Mouse (Mus musculus) R1 (cell line): ENCODE data around the gene Mrgprd.

Source experiments
- DNase-seq: peaks from one replicate; pipeline ENCODE4 v3.0.0-alpha.2; 2018; ENCODE audit warnings: low read depth, low spot score

Mrgprd gene

GRCm38 (mm10) chr7:145314785-145315411, at the start of gene Mrgprd:
Gene Mrgprd (plus strand): TSS chr7:145314835.
- DNase-seq = no peak

GRCm38 (mm10) chr7:145266011-145266410, 48.6 kb upstream of the Mrgprd start:
- DNase-seq = no peak

GRCm38 (mm10) chr7:145268890-145269289, 45.7 kb upstream of the Mrgprd start:
- DNase-seq = no peak

DNA sequence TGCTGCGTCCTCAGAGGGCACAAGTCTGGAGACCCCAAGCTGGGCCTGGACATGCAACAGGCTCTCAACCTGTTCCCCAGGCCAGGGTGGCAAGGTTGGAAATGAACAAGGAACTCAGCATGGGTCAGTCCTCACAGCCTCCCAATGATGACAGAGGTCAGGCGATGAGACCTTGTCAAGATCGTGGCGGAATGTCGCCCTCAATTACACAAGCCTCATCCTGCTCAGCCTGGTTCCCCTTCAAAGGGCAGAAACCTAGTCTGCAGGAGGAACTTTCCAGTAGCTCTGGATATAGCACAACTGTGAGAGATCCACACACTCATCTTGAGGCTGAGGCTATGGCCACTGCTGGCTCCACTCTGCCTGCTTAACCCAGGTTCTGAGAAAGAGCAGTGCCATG, 43.7 kb upstream of the Mrgprd start:
- DNase-seq = no peak

GRCm38 (mm10) chr7:145275488-145275887, 39.1 kb upstream of the Mrgprd start:
- DNase-seq = no peak

DNA sequence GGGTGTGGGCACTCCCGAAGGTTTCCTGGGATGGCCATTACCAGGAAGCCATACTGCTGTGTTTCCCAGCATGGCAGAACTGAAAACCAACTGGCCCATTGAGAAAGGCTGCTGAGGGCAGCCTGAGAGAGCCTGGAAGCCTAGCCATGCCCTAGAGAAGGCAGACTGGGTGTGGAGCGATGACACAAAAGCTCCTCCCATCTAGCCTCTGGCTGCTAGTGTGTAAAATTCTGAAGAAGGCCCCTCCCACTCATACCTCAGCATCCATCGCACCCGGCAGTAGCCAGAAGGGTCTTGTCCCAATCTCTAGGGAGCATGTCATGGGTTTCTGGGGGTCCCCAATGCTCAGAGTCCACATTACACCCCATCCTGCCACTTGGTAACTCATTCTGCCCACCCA, 33.2 kb upstream of the Mrgprd start:
- peak; percentile 56 for DNase-seq

- DNase-seq = no peak
Observed at GRCm38 (mm10) chr7:145283041-145283440, 31.6 kb upstream of the Mrgprd start.

- DNase-seq = peak; percentile 98
Observed at GRCm38 (mm10) chr7:145283487-145284187, 31.0 kb upstream of the Mrgprd start, which contains the start of gene Tpcn2. Gene Tpcn2 (minus strand): TSS chr7:145284011.

GRCm38 (mm10) chr7:145284293-145284692, 30.3 kb upstream of the Mrgprd start:
- no peak for DNase-seq

- DNase-seq = peak; percentile 95
Observed at GRCm38 (mm10) chr7:145285476-145285875, 29.2 kb upstream of the Mrgprd start.

DNA sequence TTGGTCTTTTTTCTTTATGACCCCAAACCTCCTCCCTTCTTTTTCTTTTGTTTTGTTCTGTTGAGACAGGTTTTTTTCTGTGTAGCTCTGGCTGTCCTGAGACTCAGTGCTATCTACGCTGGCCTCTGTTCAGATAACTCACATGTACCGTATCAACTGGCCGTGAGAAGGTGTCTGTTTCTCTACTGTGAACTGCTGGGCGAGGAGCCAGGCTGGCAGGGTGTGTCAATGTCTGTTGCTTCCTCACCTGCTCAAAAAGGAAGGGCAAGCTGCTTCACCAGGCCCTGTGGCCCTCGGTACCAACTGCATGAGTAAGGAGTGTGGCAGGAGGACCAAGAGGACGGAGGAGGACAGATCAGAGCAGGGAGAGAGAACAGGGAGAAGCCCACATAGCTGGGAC, 27.2 kb upstream of the Mrgprd start:
- no peak for DNase-seq

- peak; percentile 81 for DNase-seq
Observed at GRCm38 (mm10) chr7:145289302-145289701, 25.3 kb upstream of the Mrgprd start.

DNA sequence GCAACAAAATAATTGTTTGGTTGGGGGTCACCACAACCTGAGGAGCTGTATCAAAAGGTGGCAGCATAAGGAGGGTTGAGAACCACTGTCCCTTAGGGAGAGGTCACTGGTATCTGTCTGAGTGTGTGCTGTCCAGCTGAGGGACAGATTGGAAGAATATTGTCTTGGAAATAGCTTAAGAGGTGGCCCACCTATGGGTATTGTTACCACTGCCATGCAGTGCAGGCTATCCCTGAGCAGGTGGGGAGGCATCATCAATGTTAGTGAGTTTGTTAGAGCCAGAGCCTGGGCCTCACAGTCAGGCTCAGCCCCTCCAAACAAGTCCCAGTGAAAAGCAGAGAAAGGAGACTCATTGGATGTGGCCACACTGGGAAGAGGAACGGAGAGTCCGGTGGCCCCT, 22.8 kb upstream of the Mrgprd start:
- no peak for DNase-seq

GRCm38 (mm10) chr7:145292726-145293125, 21.9 kb upstream of the Mrgprd start:
- no peak for DNase-seq

GRCm38 (mm10) chr7:145293859-145294258, 20.8 kb upstream of the Mrgprd start:
- DNase-seq = peak; percentile 67

GRCm38 (mm10) chr7:145298666-145299490, 15.8 kb upstream of the Mrgprd start:
- no peak for DNase-seq

GRCm38 (mm10) chr7:145299562-145300320, 14.9 kb upstream of the Mrgprd start:
- DNase-seq = no peak

- DNase-seq = no peak
Observed at GRCm38 (mm10) chr7:145300321-145301007, 14.2 kb upstream of the Mrgprd start, which contains the start of gene Mrgprf. Gene Mrgprf (plus strand): TSS chr7:145300828.

DNA sequence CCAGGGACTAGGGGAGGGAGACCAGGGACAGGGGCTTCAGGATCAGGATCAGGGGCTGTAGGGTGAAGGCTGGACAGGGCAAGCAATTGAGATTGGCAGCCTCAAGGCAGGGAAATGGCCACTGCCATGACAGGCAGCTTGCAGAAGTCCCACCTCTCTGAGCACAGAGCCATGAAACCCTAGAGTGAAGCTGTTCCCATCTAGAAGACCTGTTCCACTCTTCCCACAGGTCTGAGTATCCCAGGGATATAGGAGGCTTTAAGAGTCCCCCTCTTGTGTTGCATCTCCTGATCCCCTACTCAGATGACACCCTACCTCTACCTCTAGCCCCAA, 13.7 kb upstream of the Mrgprd start:
- DNase-seq = no peak

GRCm38 (mm10) chr7:145301341-145302005, 13.2 kb upstream of the Mrgprd start:
- no peak for DNase-seq
